Mouse (Mus musculus): ENCODE data around the gene Orai3. TPM values are rescaled to one million over a fixed set of nuclear protein-coding genes. Genes with fewer than 3 reads are reported as not detected.
A peak's percentile ranks its signal among the peaks of the same experiment; 100 is the strongest.

Gene Orai3
- total and polyA plus RNA-seq, 3 experiments: 10.3 to 16.9 (median 11.6) TPM

DNA sequence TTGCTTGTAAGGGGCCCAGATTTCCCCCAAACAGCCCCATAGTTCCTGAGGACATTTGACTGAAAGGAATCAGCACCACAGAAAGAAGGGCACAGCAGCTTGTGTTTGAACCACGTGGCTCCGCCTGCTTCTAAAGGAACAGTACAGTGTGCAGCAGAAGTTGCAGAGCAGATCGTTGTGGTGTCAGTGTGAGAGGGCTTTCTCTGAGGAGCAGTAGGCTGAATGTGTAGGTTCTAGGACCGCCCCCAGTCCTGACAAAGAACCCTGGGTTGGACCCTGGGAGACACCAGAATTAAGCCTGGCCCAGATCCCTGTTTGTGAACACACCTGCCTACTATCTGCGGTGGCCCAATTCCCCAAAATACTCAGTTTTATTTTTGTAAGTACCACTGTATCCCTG is 1.6 kb downstream of the Orai3 start (continued):
- TF ChIP-seq ZMIZ1 (IDR thresholded peaks at IDR 0.05; ENCODE audit: low read depth, low read length) (no peak), CHD2 (IDR thresholded peaks at IDR 0.05; ENCODE audit: low read length) (no peak; the same call in 1 of the 2 replicates), KAT2A (IDR thresholded peaks at IDR 0.05; ENCODE audit: insufficient replicate concordance, low read length) (no peak), TCF12 (IDR thresholded peaks at IDR 0.05; ENCODE audit: low read depth, low read length) (no peak), ELF1 (IDR thresholded peaks at IDR 0.05; ENCODE audit: low read depth, low read length) (no peak), MXI1 (IDR thresholded peaks at IDR 0.05; ENCODE audit: low read depth, low read length) (peak; percentile 88), USF1 (IDR thresholded peaks at IDR 0.05; ENCODE audit: low read depth, low read length) (no peak; the same call in 1 of the 2 replicates)

DNA sequence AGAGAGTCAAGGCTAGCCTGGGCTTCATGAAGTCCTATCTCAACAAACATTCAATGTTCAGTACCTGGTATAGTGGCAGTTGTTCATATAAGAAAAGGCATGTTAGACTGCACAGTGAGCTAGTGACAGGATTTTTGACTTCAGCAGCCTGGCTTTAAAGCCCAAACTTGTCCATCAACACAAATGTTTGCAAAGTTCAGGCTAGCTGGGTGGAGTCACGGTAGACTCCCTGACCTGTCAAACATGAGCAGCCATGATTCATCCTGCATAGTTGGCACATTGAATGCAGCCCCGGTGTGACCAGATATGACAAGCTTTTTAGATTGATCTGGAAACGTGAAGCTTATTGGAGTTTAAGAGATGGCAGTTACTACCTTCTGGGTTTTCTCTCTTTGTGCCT is 2.5 kb downstream of the Orai3 start:
- Histone ChIP-seq H3K9ac (ENCODE audit: insufficient read depth, low read depth) (peak overlapping the region; percentile 2; the same call in 1 of the 2 replicates), H3K36me3 (replicated peaks in 1 of 2; ENCODE audit: control insufficient read depth in 1 of 2, insufficient read depth in 1 of 2, low read length in 1 of 2) (peaks cover 9 to 33% of the 10 kb centered on the region in 2 experiments), H3K4me2 (ENCODE audit: insufficient read depth, low read depth, poor library complexity, severe bottlenecking) (peak overlapping the region; percentile 39), H3K9me3 (replicated peaks; ENCODE audit: low read length) (no peaks in the 10 kb centered on the region), H3K27ac (ENCODE audit: insufficient read depth, low read depth) (peak overlapping the region; percentile 65), H3K79me2 (replicated peaks; ENCODE audit: control insufficient read depth, extremely low read depth, insufficient read depth, poor library complexity, severe bottlenecking) (peaks cover 14% of the 10 kb centered on the region), H3K4me1 (ENCODE audit: control insufficient read depth in 1 of 2, insufficient read depth in 2 of 2) (peaks cover 5 to 65% of the 10 kb centered on the region in 2 experiments), H3K4me3 (replicated peaks in 1 of 3; ENCODE audit: low read depth in 2 of 3, low read length in 2 of 3, poor library complexity in 1 of 3) (no peak overlapping the region), H3K27me3 (replicated peaks) (no peaks in the 10 kb centered on the region)
- in situ Hi-C loops (cut with MboI; ENCODE audit: low pct_ligation_motif_present, low pct_unique_long_range_greater_than_20kb, low sequenced_read_pairs) (loop anchor here (5.0 to 25.0 kb wide), 2 partner anchors 410 to 1055 kb away; no protein-coding TSS in a partner anchor), dilution Hi-C loops (cut with MboI; ENCODE audit: extremely low pct_ligation_motif_present, extremely low pct_unique_long_range_greater_than_20kb, low sequenced_read_pairs) (no loop called here)
- no peak for TF ChIP-seq ETS1 (conservative IDR thresholded peaks at IDR 0.05; ENCODE audit: low read depth, low read length)
- TF ChIP-seq NELFE (IDR thresholded peaks at IDR 0.05; ENCODE audit: low read depth, low read length): no peak
- TF ChIP-seq KAT2A (IDR thresholded peaks at IDR 0.05; ENCODE audit: insufficient replicate concordance, low read length): no peak
- TF ChIP-seq RCOR1 (conservative IDR thresholded peaks at IDR 0.05; ENCODE audit: low read depth, low read length): no peak
- DNase-seq (ENCODE audit: extremely low read depth): no peak

DNA sequence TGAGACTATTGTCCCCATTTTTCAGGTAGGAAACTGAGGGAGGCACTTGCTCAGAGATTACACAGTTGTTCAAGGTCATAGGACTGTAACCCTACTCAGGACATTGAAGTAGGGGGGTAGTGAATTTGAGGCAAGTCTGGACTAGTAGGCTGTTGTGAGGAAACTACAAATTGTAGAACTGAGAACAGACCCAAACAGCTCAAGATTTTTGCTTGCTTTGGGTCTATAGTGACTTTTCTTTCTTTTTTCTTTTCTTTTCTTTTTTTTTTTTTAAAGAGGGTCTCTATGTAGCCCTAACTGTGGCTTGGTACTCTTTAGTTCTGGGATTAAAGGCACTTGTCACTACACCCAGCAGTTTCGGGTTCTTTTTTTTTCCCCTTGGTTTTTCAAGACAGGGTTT is 2.9 kb downstream of the Orai3 start:
- peak overlapping the region; percentile 65 for H3K27ac ChIP-seq (ENCODE audit: insufficient read depth, low read depth)
- H3K9ac ChIP-seq (ENCODE audit: insufficient read depth, low read depth): no peak overlapping the region
- H3K4me3 ChIP-seq (replicated peaks in 1 of 3; ENCODE audit: low read depth in 2 of 3, low read length in 2 of 3, poor library complexity in 1 of 3): no peak overlapping the region
- H3K36me3 ChIP-seq (replicated peaks in 1 of 2; ENCODE audit: control insufficient read depth in 1 of 2, insufficient read depth in 1 of 2, low read length in 1 of 2): peaks cover 5 to 28% of the 10 kb centered on the region in 2 experiments
- dilution Hi-C loops (cut with MboI; ENCODE audit: extremely low pct_ligation_motif_present, extremely low pct_unique_long_range_greater_than_20kb, low sequenced_read_pairs) (no loop called here), in situ Hi-C loops (cut with MboI; ENCODE audit: low pct_ligation_motif_present, low pct_unique_long_range_greater_than_20kb, low sequenced_read_pairs) (loop anchor here (5.0 to 25.0 kb wide), 2 partner anchors 410 to 1055 kb away; no protein-coding TSS in a partner anchor)
- H3K9me3 ChIP-seq (replicated peaks; ENCODE audit: low read length): no peaks in the 10 kb centered on the region
- TF ChIP-seq CHD2 (IDR thresholded peaks at IDR 0.05; ENCODE audit: low read length) (no peak), MEF2A (IDR thresholded peaks at IDR 0.05; ENCODE audit: borderline replicate concordance, low read depth, low read length) (no peak), E2F4 (IDR thresholded peaks at IDR 0.05; ENCODE audit: insufficient replicate concordance, low read depth, low read length) (no peak), MYC (IDR thresholded peaks at IDR 0.05; ENCODE audit: low read depth, low read length) (no peak), ZNF384 (IDR thresholded peaks at IDR 0.05; ENCODE audit: low read depth, low read length) (peak; percentile 60), EP300 (IDR thresholded peaks at IDR 0.05; ENCODE audit: low read length) (peak; percentile 82), PAX5 (IDR thresholded peaks at IDR 0.05; ENCODE audit: low read length) (no peak), NRF1 (IDR thresholded peaks at IDR 0.05; ENCODE audit: low read depth, low read length) (no peak), BHLHE40 (IDR thresholded peaks at IDR 0.05; ENCODE audit: low read depth, low read length) (no peak), TCF12 (IDR thresholded peaks at IDR 0.05; ENCODE audit: low read depth, low read length) (no peak), IRF4 (IDR thresholded peaks at IDR 0.05; ENCODE audit: low read depth, low read length) (peak; percentile 84), ZMIZ1 (IDR thresholded peaks at IDR 0.05; ENCODE audit: low read depth, low read length) (no peak), CHD1 (IDR thresholded peaks at IDR 0.05; ENCODE audit: low read depth, low read length) (peak; percentile 98), MAZ (IDR thresholded peaks at IDR 0.05; ENCODE audit: low read depth, low read length) (no peak), UBTF (IDR thresholded peaks at IDR 0.05; ENCODE audit: low read depth, low read length) (no peak), MAX (IDR thresholded peaks at IDR 0.05; ENCODE audit: low read length) (no peak), CTCF (conservative IDR thresholded peaks at IDR 0.05 in 1 of 2, IDR thresholded peaks at IDR 0.05 in 1 of 2; ENCODE audit: low read depth in 2 of 2, low read length in 2 of 2) (no peak), HCFC1 (IDR thresholded peaks at IDR 0.05; ENCODE audit: low read depth, low read length) (no peak)
- peaks cover 5 to 65% of the 10 kb centered on the region in 2 experiments for H3K4me1 ChIP-seq (ENCODE audit: control insufficient read depth in 1 of 2, insufficient read depth in 2 of 2)
- peak overlapping the region; percentile 39 for H3K4me2 ChIP-seq (ENCODE audit: insufficient read depth, low read depth, poor library complexity, severe bottlenecking)
- DNase-seq (ENCODE audit: extremely low read depth): peak; percentile 19
- H3K79me2 ChIP-seq (replicated peaks; ENCODE audit: control insufficient read depth, extremely low read depth, insufficient read depth, poor library complexity, severe bottlenecking): peaks cover 15% of the 10 kb centered on the region
- no peaks in the 10 kb centered on the region for H3K27me3 ChIP-seq (replicated peaks)

Data from CH12.LX (cell line).